Mouse (Mus musculus): ENCODE results near the gene Serbp1.
"Not testable (repeated sequence)": the region's sequence is repeated elsewhere in the genome, so short reads cannot be mapped to it uniquely, and the experiment has no call there.

Gene Serbp1

GRCm38 (mm10) chr6:67237977-67238376 is at the start of gene Serbp1:
Serbp1 (plus strand) TSS chr6:67238176.
- DNase-seq (ENCODE audit: low read depth, low spot score), result no peak

GRCm38 (mm10) chr6:67193591-67193990 is 44.4 kb upstream of the Serbp1 start:
- no peak for DNase-seq (ENCODE audit: low read depth, low spot score)

- DNase-seq (ENCODE audit: low read depth, low spot score), result no peak
Measured at GRCm38 (mm10) chr6:67194606-67195005, 43.4 kb upstream of the Serbp1 start.

- peak; percentile 61 for DNase-seq (ENCODE audit: low read depth, low spot score)
Measured at GRCm38 (mm10) chr6:67195148-67195611, 42.8 kb upstream of the Serbp1 start.

GRCm38 (mm10) chr6:67196821-67197220 is 41.2 kb upstream of the Serbp1 start:
- no peak for DNase-seq (ENCODE audit: low read depth, low spot score)

GRCm38 (mm10) chr6:67198085-67198484 is 39.9 kb upstream of the Serbp1 start:
- peak; percentile 21 for DNase-seq (ENCODE audit: low read depth, low spot score)

GRCm38 (mm10) chr6:67200715-67201322 is 37.2 kb upstream of the Serbp1 start:
- no peak for DNase-seq (ENCODE audit: low read depth, low spot score)

GRCm38 (mm10) chr6:67205081-67206037 is 32.6 kb upstream of the Serbp1 start:
- no peak for DNase-seq (ENCODE audit: low read depth, low spot score)

GRCm38 (mm10) chr6:67212362-67212761 is 25.6 kb upstream of the Serbp1 start:
- DNase-seq (ENCODE audit: low read depth, low spot score), result no peak

GRCm38 (mm10) chr6:67213429-67214098 is 24.4 kb upstream of the Serbp1 start:
- no peak for DNase-seq (ENCODE audit: low read depth, low spot score)

GRCm38 (mm10) chr6:67217402-67217801 is 20.6 kb upstream of the Serbp1 start:
- DNase-seq (ENCODE audit: low read depth, low spot score), result no peak

- no peak for DNase-seq (ENCODE audit: low read depth, low spot score)
Measured at GRCm38 (mm10) chr6:67217846-67218245, 20.1 kb upstream of the Serbp1 start.

GRCm38 (mm10) chr6:67218566-67218965 is 19.4 kb upstream of the Serbp1 start:
- DNase-seq (ENCODE audit: low read depth, low spot score), result no peak

GRCm38 (mm10) chr6:67219931-67220330 is 18.0 kb upstream of the Serbp1 start:
- DNase-seq (ENCODE audit: low read depth, low spot score), result not testable (repeated sequence)

GRCm38 (mm10) chr6:67220731-67221130 is 17.2 kb upstream of the Serbp1 start:
- no peak for DNase-seq (ENCODE audit: low read depth, low spot score)

GRCm38 (mm10) chr6:67223082-67223481 is 14.9 kb upstream of the Serbp1 start:
- no peak for DNase-seq (ENCODE audit: low read depth, low spot score)

- no peak for DNase-seq (ENCODE audit: low read depth, low spot score)
Measured at GRCm38 (mm10) chr6:67223499-67223898, 14.5 kb upstream of the Serbp1 start.

GRCm38 (mm10) chr6:67226286-67226685 is 11.7 kb upstream of the Serbp1 start:
- peak; percentile 12 for DNase-seq (ENCODE audit: low read depth, low spot score)

GRCm38 (mm10) chr6:67228459-67229107 is 9.4 kb upstream of the Serbp1 start:
- DNase-seq (ENCODE audit: low read depth, low spot score), result peak; percentile 65

- no peak for DNase-seq (ENCODE audit: low read depth, low spot score)
Measured at GRCm38 (mm10) chr6:67229521-67229920, 8.5 kb upstream of the Serbp1 start.

- no peak for DNase-seq (ENCODE audit: low read depth, low spot score)
Measured at GRCm38 (mm10) chr6:67229922-67230518, 8.0 kb upstream of the Serbp1 start.
